Mouse (Mus musculus) thymus, adult 2 months (tissue): ENCODE results near the gene Wwtr1. TPM values are rescaled to one million over a fixed set of nuclear protein-coding genes. Genes with fewer than 3 reads are reported as not detected.

Experiments
- DNase-seq: peaks from one replicate; pipeline ENCODE4 v3.0.0; 2021
- H3K27ac ChIP-seq: fragments of 200-500 bp; 2 replicates; pipeline ENCODE4 v1.5.1; 2012; ENCODE audit warnings: low read length, control low read depth; ENCODE audit not compliant: control insufficient read depth, insufficient read depth
- H3K27me3 ChIP-seq: fragments of 200-500 bp; 2 replicates; pipeline ENCODE4 v1.6.1; 2012; ENCODE audit warnings: mild to moderate bottlenecking, low read length, moderate library complexity, mixed read lengths; ENCODE audit not compliant: control insufficient read depth, insufficient read depth
- H3K36me3 ChIP-seq: fragments of 200-500 bp; 2 replicates; pipeline ENCODE4 v1.6.1; 2012; ENCODE audit warnings: mild to moderate bottlenecking, low read length, moderate library complexity; ENCODE audit not compliant: control insufficient read depth, insufficient read depth
- H3K4me1 ChIP-seq: fragments of 200-500 bp; replicated peaks from 2 replicates; pipeline ENCODE4 v1.6.1; 2012; ENCODE audit warnings: low read length; ENCODE audit not compliant: control insufficient read depth, insufficient read depth
- H3K4me3 ChIP-seq: fragments of 200-500 bp; 2 replicates; pipeline ENCODE4 v1.5.1; 2012; ENCODE audit warnings: mild to moderate bottlenecking, low read length, control low read depth, moderate library complexity; ENCODE audit not compliant: control insufficient read depth, insufficient read depth
- CTCF ChIP-seq: fragments of 200-500 bp; IDR thresholded peaks from 2 replicates; pipeline ENCODE4 v1.5.1; 2012; ENCODE audit warnings: mild to moderate bottlenecking, control low read depth, low read length, moderate library complexity, borderline replicate concordance; ENCODE audit not compliant: control insufficient read depth, poor library complexity, insufficient read depth; ENCODE audit errors: extremely low read depth
- POLR2A ChIP-seq: fragments of 200-500 bp; IDR thresholded peaks from 2 replicates; pipeline ENCODE4 v1.6.1; 2012; ENCODE audit warnings: mild to moderate bottlenecking, low read length, control low read depth, moderate library complexity; ENCODE audit not compliant: control insufficient read depth, poor library complexity, insufficient read depth; ENCODE audit errors: extremely low read depth
- WGBS: fragments of 180-500 bp; shearing (Covaris S2); methylation state at CpG from one replicate; pipeline ENCODE4 v1.1.7; 2018; 5-methylcytosine and 5-hydroxymethylcytosine counted together
- polyA plus RNA-seq: library from polyadenylated mRNA; depleted of rRNA; stranded (reverse); fragments of >200 nt; gene quantifications from 2 replicates; pipeline ENCODE4 v1.2.3, GENCODE M21; 2012

The Wwtr1 gene
- polyA plus RNA-seq, 1 experiment, result 6.1 TPM

DNA sequence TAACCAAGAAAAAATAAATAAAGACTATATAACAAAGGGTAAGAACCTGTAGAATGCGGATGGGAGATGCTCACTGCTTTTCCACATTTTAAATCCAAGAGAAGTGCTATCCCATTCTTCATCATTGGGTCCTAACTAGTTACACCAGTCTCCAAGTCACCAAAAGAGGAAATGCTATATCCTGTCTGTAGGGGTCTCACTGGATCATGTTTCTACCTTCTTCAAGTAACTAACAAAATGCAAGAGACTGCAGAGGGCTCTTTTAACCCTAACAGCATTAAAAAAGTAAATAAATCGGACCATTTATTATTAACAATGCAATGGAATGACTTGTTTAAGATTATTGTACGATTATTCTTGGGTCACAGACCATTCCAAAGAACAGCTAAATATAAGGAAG lies 109.4 kb downstream of the Wwtr1 start:
- no peak for DNase-seq
- Histone ChIP-seq H3K36me3 (no peaks in the 10 kb centered on the region), H3K27ac (no peak overlapping the region), H3K27me3 (no peaks in the 10 kb centered on the region), H3K4me1 (no peaks in the 10 kb centered on the region), H3K4me3 (no peak overlapping the region)
- TF ChIP-seq POLR2A (no peak), CTCF (no peak)
- 78% methylated on average over 3 of the region's 3 CpGs for WGBS

DNA sequence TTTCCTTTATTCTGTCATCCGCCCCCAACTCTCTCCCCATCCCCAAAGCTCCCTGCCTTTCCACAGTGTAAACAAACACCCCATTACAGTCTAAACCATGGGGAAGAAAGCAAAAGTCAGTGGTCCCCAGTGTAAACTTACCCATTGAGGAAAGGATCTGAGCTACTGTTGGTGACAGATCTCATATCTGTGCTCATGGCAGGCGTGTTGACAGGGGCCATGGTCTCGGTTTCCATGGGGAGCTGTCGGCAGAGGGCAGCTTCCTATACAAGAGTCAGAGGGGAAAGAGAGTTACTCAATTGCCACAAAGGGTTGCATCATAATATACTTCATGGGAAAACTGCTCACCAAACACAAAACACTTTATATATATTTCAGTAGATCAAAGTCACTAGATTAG lies 112.4 kb downstream of the Wwtr1 start:
- DNase-seq, result no peak
- Histone ChIP-seq H3K27ac (no peak overlapping the region), H3K4me3 (no peak overlapping the region), H3K27me3 (no peaks in the 10 kb centered on the region), H3K36me3 (no peaks in the 10 kb centered on the region), H3K4me1 (no peaks in the 10 kb centered on the region)
- TF ChIP-seq CTCF (no peak), POLR2A (no peak)
- 88% methylated on average over 4 of the region's 4 CpGs for WGBS

DNA sequence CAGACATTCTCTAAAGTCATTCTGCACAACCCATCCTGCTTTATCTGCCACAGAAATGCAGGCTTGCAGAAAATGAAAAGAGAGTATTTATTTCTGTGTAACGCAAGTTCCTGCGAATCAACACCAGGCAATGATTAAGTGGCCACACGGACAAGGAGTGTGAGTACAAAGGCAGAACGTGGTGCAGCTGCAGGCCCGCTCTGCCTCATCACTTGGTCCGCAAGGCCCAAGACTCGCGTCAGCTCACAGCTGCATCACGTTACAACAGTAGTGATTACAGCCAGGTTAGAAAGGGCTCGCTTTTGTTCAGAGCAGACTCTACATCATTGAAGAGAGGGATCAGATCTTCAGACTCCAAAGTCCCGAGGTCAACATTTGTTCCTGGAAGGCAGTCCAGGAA lies 117.1 kb downstream of the Wwtr1 start:
- 91% methylated on average over 11 of the region's 11 CpGs for WGBS
- Histone ChIP-seq H3K36me3 (no peaks in the 10 kb centered on the region), H3K4me3 (no peak overlapping the region), H3K27me3 (no peaks in the 10 kb centered on the region), H3K27ac (no peak overlapping the region), H3K4me1 (no peaks in the 10 kb centered on the region)
- no peak for DNase-seq
- TF ChIP-seq POLR2A (no peak), CTCF (no peak)

DNA sequence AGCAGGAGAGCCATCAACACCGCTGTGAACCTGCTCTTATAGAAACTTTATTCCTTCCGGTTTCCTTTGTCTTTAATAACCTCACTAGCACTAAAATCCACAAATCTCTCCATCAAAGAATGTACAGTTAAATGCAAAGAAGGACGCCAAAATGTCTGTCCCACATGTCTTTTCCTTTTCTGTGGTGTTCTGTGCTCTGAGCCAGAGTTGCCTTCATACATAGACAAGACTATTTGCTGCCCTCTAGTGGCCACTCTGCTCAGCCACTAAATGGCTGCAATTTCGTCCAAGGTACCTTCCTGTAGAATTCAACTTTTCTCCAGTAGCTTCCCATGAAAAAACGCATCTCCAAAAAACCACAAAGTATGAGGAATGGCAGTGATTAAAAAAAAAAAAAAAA lies 127.3 kb downstream of the Wwtr1 start:
- Histone ChIP-seq H3K27me3 (no peaks in the 10 kb centered on the region), H3K4me1 (no peaks in the 10 kb centered on the region), H3K4me3 (no peak overlapping the region), H3K36me3 (no peaks in the 10 kb centered on the region), H3K27ac (no peak overlapping the region)
- WGBS, result 34% methylated on average over 5 of the region's 5 CpGs
- DNase-seq, result peak; percentile 19
- no peak for TF ChIP-seq CTCF

DNA sequence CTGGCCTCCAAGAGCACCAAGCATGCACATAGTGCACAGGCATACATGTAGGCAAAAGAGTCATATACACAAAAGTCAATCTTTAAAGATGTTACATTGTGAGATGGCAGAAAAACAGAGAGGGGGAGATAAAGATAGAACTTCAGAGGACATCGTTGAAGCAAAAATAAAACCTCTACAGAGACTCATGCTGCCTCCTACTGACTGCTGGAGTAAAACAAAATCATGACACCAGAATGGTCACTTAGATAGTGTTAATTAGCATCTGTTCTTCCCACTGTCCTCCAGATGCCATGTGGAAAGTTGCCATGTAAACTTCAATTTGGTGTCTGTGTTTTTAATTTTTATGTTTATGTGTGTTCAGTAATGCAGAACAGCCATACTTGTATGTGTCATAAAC lies 127.8 kb downstream of the Wwtr1 start:
- Histone ChIP-seq H3K36me3 (no peaks in the 10 kb centered on the region), H3K4me1 (no peaks in the 10 kb centered on the region), H3K4me3 (no peak overlapping the region), H3K27ac (no peak overlapping the region), H3K27me3 (no peaks in the 10 kb centered on the region)
- no peak for DNase-seq
- no peak for TF ChIP-seq CTCF
- no peak for TF ChIP-seq POLR2A
- WGBS, result 33% methylated on average over 1 of the region's 1 CpGs

DNA sequence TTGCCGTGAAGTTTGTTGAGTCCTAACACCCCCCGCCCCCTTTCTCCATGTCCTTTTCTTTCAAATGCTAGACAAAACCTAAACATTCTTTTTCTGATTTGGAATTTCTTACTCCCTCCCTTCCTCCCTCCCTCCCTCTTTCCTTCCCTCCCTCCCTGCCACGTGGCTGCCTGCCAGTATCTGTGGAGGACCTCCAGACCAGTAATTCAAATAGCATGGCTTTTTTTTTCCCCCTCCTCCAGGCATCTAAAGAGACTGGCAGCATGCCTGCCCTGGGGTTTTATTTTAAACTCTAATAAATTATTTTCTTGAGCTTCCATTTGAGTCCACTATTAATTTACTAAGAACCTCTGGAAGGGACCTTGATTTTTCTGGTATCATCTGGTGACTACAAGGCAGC lies 130.0 kb downstream of the Wwtr1 start:
- TF ChIP-seq POLR2A (no peak), CTCF (no peak)
- Histone ChIP-seq H3K27me3 (no peaks in the 10 kb centered on the region), H3K27ac (no peak overlapping the region), H3K36me3 (no peaks in the 10 kb centered on the region), H3K4me1 (no peaks in the 10 kb centered on the region), H3K4me3 (no peak overlapping the region)
- 59% methylated on average over 3 of the region's 3 CpGs for WGBS
- DNase-seq, result no peak

DNA sequence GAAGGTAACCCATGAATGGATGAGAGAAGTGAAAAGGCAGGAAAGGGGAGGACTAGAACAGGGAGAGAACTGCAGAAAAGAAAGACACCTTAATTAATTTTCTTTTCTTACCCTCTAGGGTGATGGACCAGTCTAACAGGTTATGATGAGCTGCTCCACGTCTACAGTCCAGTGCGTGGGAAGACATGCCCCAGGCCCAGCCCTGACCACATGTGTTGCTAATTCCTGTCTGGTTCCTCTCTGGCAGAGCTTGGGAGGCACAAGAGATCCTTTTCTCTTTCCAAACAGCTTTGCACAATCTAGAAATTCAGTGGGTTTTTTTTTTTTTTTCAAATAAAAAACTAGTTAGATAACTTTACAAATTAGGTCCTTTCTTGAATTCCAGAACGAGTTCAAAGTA lies 134.8 kb downstream of the Wwtr1 start:
- DNase-seq, result no peak
- Histone ChIP-seq H3K36me3 (no peaks in the 10 kb centered on the region), H3K4me1 (no peaks in the 10 kb centered on the region), H3K27me3 (no peaks in the 10 kb centered on the region), H3K4me3 (no peak overlapping the region), H3K27ac (no peak overlapping the region)
- WGBS, result 85% methylated on average over 3 of the region's 3 CpGs
- TF ChIP-seq POLR2A, result no peak
- no peak for TF ChIP-seq CTCF

DNA sequence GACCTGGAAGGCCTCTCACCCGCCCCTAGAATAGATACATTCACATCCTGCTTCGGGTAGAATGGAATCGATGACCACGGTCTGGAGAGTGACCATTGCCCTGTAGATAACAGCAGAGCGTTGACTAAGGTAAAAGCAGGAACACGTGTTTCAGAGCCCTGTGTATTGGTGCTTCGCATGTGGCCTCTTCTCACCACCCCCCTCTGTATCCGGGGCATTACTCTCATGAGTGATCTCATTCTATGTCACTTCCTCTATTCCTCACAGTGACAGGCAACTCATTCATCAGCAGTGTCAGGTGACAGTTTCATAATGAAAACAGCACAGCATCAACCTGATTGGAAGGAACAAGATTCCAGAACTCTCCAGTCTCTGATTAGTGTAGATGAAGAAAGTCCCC lies 140.3 kb downstream of the Wwtr1 start:
- Histone ChIP-seq H3K27me3 (no peaks in the 10 kb centered on the region), H3K36me3 (no peaks in the 10 kb centered on the region), H3K4me1 (no peaks in the 10 kb centered on the region), H3K27ac (no peak overlapping the region), H3K4me3 (no peak overlapping the region)
- no peak for DNase-seq
- TF ChIP-seq POLR2A (no peak), CTCF (no peak)
- WGBS, result 57% methylated on average over 8 of the region's 8 CpGs
